Comparison of ENCODE assay signal across 14 mouse cellular contexts in genomic region chr17:83110556-83110955, GRCm38 (mm10).
DNase-seq lines count a peak whose midpoint lies in the region; ATAC-seq and TF ChIP-seq lines count a peak whose summit lies in the region.
"Had no signal": no experiment of that assay in that cellular context is flagged by ENCODE, and none has a peak within 500 bp of the region (broad histone marks: within the 10 kb centered on the region; RNA-seq: fewer than 3 reads in every experiment).

No protein-coding gene starts in this region.

- intact Hi-C loops in left cerebral cortex, postnatal 36 days (cut with DNase I): no loop called here

- H3K9ac ChIP-seq in intestine, embryonic 14.5 days (ENCODE audit: low read length): no peak overlapping the region
- no peak overlapping the region for H3K9ac ChIP-seq in intestine, postnatal 0 days (ENCODE audit: low read depth, low read length)
- H3K9ac ChIP-seq in limb, embryonic 14.5 days (ENCODE audit: low read depth, low read length, severe bottlenecking): no peak overlapping the region
- H3K9ac ChIP-seq in hindbrain, embryonic 13.5 days: no peak overlapping the region
- H3K9ac ChIP-seq: midbrain, embryonic 12.5 days had no signal

- TF ChIP-seq CTCF in intestine, postnatal 0 days (IDR thresholded peaks at IDR 0.05; ENCODE audit: low read depth): no peak

- H3K4me1 ChIP-seq in intestine, embryonic 14.5 days (replicated peaks; ENCODE audit: control insufficient read depth, insufficient read depth, low read length): peaks cover 41% of the 10 kb centered on the region
- H3K4me1 ChIP-seq in intestine, postnatal 0 days (replicated peaks; ENCODE audit: control insufficient read depth, insufficient read depth, low read length): 0 out of 2 replicates have a peak, but pooled peaks cover 5% of the 10 kb centered on the region
- peaks cover 66% of the 10 kb centered on the region for H3K4me1 ChIP-seq in heart, embryonic 10.5 days
- H3K4me1 ChIP-seq in limb, embryonic 14.5 days (ENCODE audit: control insufficient read depth, insufficient read depth, low read length): peaks cover 15% of the 10 kb centered on the region
- peaks cover 13% of the 10 kb centered on the region for H3K4me1 ChIP-seq in hindbrain, embryonic 13.5 days (replicated peaks)

- DNase-seq in intestine, embryonic 14.5 days (ENCODE audit: low spot score): no peak
- DNase-seq in MEL-GATA-1-ER (ENCODE audit: extremely low read depth, low read depth): peak; percentile 6
- DNase-seq in heart, embryonic 10.5 days (ENCODE audit: low spot score): no peak
- DNase-seq in limb, embryonic 14.5 days (ENCODE audit: low spot score): no peak
- no peak for DNase-seq in urinary bladder, postnatal 4 days (ENCODE audit: low spot score in 2 of 2)
- no peak for DNase-seq in left cerebral cortex, postnatal 36 days (ENCODE audit: low spot score in 2 of 2)
- DNase-seq: adrenal gland, postnatal 36 days; B cell, adult 2 months had no signal

- WGBS in intestine, embryonic 14.5 days: 16% methylated on average over 8 of the region's 8 CpGs
- 42% methylated on average over 8 of the region's 8 CpGs for WGBS in intestine, postnatal 0 days
- 10% methylated on average over 8 of the region's 8 CpGs for WGBS in heart, embryonic 10.5 days
- WGBS in limb, embryonic 14.5 days: 55% methylated on average over 8 of the region's 8 CpGs
- WGBS in hindbrain, embryonic 13.5 days: 76% methylated on average over 8 of the region's 8 CpGs

- no peak for TF ChIP-seq POLR2A in limb, embryonic 14.5 days (IDR thresholded peaks at IDR 0.05; ENCODE audit: borderline replicate concordance, extremely low read depth, insufficient read depth, insufficient read length)

- no peak overlapping the region for H3K4me2 ChIP-seq in intestine, embryonic 14.5 days (ENCODE audit: low read length)
- no peak overlapping the region for H3K4me2 ChIP-seq in intestine, postnatal 0 days (replicated peaks; ENCODE audit: low read depth)
- H3K4me2 ChIP-seq in limb, embryonic 14.5 days (replicated peaks; ENCODE audit: low read depth, low read length, severe bottlenecking): no peak overlapping the region
- H3K4me2 ChIP-seq in hindbrain, embryonic 13.5 days: no peak overlapping the region
- H3K4me2 ChIP-seq: midbrain, embryonic 12.5 days had no signal

- ATAC-seq in intestine, embryonic 14.5 days (replicated peaks; ENCODE audit: low FRiP score, low TSS enrichment, low read depth): 0 out of 2 replicates have a peak, but pooled peaks have one; percentile 21
- no peak for ATAC-seq in intestine, postnatal 0 days
- ATAC-seq in limb, embryonic 14.5 days (ENCODE audit: low FRiP score, low read depth): no peak; the same call in 1 of the 2 replicates
- ATAC-seq in hindbrain, embryonic 13.5 days (ENCODE audit: low FRiP score): no peak
- ATAC-seq: inflammation-experienced regulatory T-cells, adult 6 months had no signal

- no peak overlapping the region for H3K4me3 ChIP-seq in intestine, embryonic 14.5 days (ENCODE audit: low read depth, low read length)
- no peak overlapping the region for H3K4me3 ChIP-seq in intestine, postnatal 0 days (ENCODE audit: low read depth, low read length)
- H3K4me3 ChIP-seq in heart, embryonic 10.5 days: no peak overlapping the region
- H3K4me3 ChIP-seq in limb, embryonic 14.5 days (replicated peaks; ENCODE audit: low read length): no peak overlapping the region
- H3K4me3 ChIP-seq in hindbrain, embryonic 13.5 days: no peak overlapping the region
- H3K4me3 ChIP-seq: erythroblast, embryonic 14.5 days; midbrain, embryonic 12.5 days had no signal

- H3K36me3 ChIP-seq in intestine, embryonic 14.5 days (ENCODE audit: control insufficient read depth, insufficient read depth, low read length): no peaks in the 10 kb centered on the region
- H3K36me3 ChIP-seq in intestine, postnatal 0 days (ENCODE audit: control insufficient read depth, insufficient read depth): no peaks in the 10 kb centered on the region
- no peaks in the 10 kb centered on the region for H3K36me3 ChIP-seq in heart, embryonic 10.5 days
- H3K36me3 ChIP-seq in limb, embryonic 14.5 days (ENCODE audit: control insufficient read depth, insufficient read depth, low read length): no peaks in the 10 kb centered on the region
- no peaks in the 10 kb centered on the region for H3K36me3 ChIP-seq in hindbrain, embryonic 13.5 days
- H3K36me3 ChIP-seq: G1E; midbrain, embryonic 12.5 days had no signal

- no peaks in the 10 kb centered on the region for H3K9me3 ChIP-seq in intestine, embryonic 14.5 days (ENCODE audit: control insufficient read depth, low read length)
- no peaks in the 10 kb centered on the region for H3K9me3 ChIP-seq in intestine, postnatal 0 days (ENCODE audit: control insufficient read depth)
- no peaks in the 10 kb centered on the region for H3K9me3 ChIP-seq in heart, embryonic 10.5 days
- H3K9me3 ChIP-seq in limb, embryonic 14.5 days (ENCODE audit: control insufficient read depth, low read length): no peaks in the 10 kb centered on the region
- no peaks in the 10 kb centered on the region for H3K9me3 ChIP-seq in hindbrain, embryonic 13.5 days
- H3K9me3 ChIP-seq: midbrain, embryonic 12.5 days had no signal

- 0 out of 2 replicates have a peak, but pooled peaks cover 4% of the 10 kb centered on the region for H3K27me3 ChIP-seq in intestine, embryonic 14.5 days (replicated peaks; ENCODE audit: control insufficient read depth, insufficient read depth, low read length)
- no peaks in the 10 kb centered on the region for H3K27me3 ChIP-seq in intestine, postnatal 0 days (replicated peaks; ENCODE audit: control insufficient read depth, insufficient read depth, low read length)
- H3K27me3 ChIP-seq in heart, embryonic 10.5 days (ENCODE audit: insufficient read depth, poor library complexity, severe bottlenecking): peaks cover 3% of the 10 kb centered on the region; the same call in 1 of the 2 replicates
- H3K27me3 ChIP-seq in limb, embryonic 14.5 days (ENCODE audit: control insufficient read depth, insufficient read depth, low read length): peaks cover 14% of the 10 kb centered on the region
- no peaks in the 10 kb centered on the region for H3K27me3 ChIP-seq in hindbrain, embryonic 13.5 days

- H3K27ac ChIP-seq in intestine, embryonic 14.5 days (ENCODE audit: low read depth): peak overlapping the region; percentile 66
- H3K27ac ChIP-seq in intestine, postnatal 0 days (ENCODE audit: low read depth, low read length): no peak overlapping the region; the same call in 1 of the 2 replicates
- peak overlapping the region; percentile 87 for H3K27ac ChIP-seq in heart, embryonic 10.5 days
- H3K27ac ChIP-seq in limb, embryonic 14.5 days (replicated peaks; ENCODE audit: low read depth, low read length): peak overlapping the region; percentile 28; the same call in 1 of the 2 replicates
- H3K27ac ChIP-seq in hindbrain, embryonic 13.5 days: no peak overlapping the region
- H3K27ac ChIP-seq: midbrain, embryonic 12.5 days had no signal

Comparison
In these comparisons a context has a peak if more than half of its experiments do, and no peak if none do; other contexts are left out.
1. H3K27ac ChIP-seq: peak in intestine, embryonic 14.5 days (single experiment), heart, embryonic 10.5 days (single experiment) and limb, embryonic 14.5 days (single experiment); none in intestine, postnatal 0 days (single experiment) and hindbrain, embryonic 13.5 days (single experiment).